Mouse (Mus musculus): ENCODE measurements around the gene Zfp46. TPM values are rescaled to one million over a fixed set of nuclear protein-coding genes. Genes with fewer than 3 reads are reported as not detected.

The Zfp46 gene
- polyA plus RNA-seq, 1 experiment from 2014 or later: 23.3 TPM

DNA sequence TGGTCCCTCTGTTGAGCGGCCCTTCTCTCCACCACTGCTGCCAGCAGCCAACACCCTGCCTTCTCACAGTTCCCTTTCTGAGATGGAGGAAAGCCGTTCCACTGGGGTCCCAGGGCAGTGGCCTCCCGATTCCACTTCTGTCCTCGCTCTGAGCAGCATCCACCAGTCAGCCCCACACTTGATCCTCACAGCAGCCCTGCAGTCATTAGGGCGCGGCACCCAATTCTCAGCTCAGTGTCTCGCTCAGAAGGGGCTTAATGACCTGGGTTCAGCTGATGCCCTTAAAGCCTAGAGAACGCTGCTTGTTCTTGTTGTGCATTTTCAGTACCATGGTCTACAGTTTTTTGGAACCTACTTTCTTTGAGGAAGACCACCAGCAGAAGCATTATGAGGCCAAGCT is 3.4 kb upstream of the Zfp46 start:
- Histone ChIP-seq H3K27ac (replicated peaks) (peak overlapping the region; percentile 69; the same call in 1 of the 2 replicates), H3K4me1 (peaks cover 41% of the 10 kb centered on the region), H3K27me3 (ENCODE audit: low read depth, poor library complexity, severe bottlenecking) (peaks cover 9% of the 10 kb centered on the region; the same call in 1 of the 2 replicates), H3K4me3 (no peak overlapping the region), H3K9me3 (replicated peaks) (no peaks in the 10 kb centered on the region), H3K36me3 (no peaks in the 10 kb centered on the region)
- no peak for DNase-seq (ENCODE audit: low spot score)
- 86% methylated on average over 8 of the region's 8 CpGs for WGBS

DNA sequence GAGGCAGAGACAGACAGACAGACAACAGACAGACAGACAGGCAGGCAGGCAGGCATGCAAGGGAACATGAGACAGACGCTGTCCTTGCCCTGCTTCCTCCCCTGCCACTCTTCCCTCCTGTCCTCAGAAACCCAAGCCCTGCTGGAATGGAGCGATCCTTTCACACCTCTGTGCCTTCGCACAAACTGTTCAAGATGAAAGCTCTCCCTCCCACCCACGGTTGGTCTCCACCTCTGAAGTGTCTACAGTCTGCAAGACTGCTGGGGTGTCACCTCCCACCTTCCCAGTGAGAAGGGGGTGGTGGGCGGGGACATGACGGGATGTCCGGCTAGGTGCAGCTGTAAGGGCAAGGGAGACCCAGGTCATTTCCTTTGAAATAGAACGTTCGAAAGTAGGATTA is 2.9 kb upstream of the Zfp46 start:
- Histone ChIP-seq H3K9me3 (replicated peaks) (no peaks in the 10 kb centered on the region), H3K27ac (replicated peaks) (peak overlapping the region; percentile 69)

DNA sequence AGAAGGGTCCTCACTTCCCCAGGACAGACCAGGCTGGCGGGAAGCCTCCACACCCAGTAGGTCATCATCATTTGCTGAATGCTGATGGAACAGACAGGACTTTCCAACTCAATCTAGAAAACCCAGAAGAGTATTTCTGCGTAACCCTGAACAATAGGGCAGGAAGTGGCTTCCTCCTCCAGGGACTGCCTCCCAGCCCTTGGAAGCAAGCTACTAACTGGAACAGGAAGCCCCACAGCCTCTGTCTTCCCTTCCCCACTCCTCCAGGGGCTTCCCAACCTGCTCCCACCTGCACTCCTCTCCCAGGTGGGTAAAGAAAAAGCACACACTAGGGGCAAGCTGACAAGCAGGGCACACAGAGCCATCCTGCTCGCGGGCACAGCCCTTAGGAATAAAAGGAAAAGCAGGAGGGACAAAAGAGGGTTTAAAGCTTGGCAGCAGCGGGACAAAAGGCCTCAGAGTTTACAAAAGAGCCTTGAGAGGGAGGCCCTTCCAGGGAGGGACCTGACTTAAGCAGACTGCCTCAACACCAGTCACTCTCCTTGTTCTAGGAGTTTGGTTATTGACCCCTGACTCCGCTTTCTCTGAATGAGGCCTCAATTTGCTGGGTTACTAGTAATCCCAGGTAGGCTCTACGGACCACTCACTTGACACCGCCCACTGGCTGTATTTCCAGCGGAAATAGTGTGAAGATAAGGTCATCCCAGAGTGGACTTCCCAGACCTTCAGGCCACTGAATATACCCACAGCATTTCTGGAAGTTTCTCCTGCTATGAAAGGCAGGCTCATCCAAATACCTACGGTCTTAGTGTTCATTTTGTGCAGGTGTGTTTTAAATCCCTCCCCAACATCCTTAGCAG is 1.6 kb upstream of the Zfp46 start:
- 12% methylated on average over 10 of the region's 10 CpGs for WGBS
- Histone ChIP-seq H3K36me3 (peaks cover 7% of the 10 kb centered on the region), H3K27ac (replicated peaks) (peak overlapping the region; percentile 92)

More for the DNA sequence above, 2.9 kb upstream of the Zfp46 start:
- H3K4me3 ChIP-seq: no peak overlapping the region
- WGBS: 52% methylated on average over 9 of the region's 9 CpGs
- H3K36me3 ChIP-seq: no peaks in the 10 kb centered on the region
- peaks cover 46% of the 10 kb centered on the region for H3K4me1 ChIP-seq
- no peak for DNase-seq (ENCODE audit: low spot score)
- peaks cover 9% of the 10 kb centered on the region; the same call in 1 of the 2 replicates for H3K27me3 ChIP-seq (ENCODE audit: low read depth, poor library complexity, severe bottlenecking)

DNA sequence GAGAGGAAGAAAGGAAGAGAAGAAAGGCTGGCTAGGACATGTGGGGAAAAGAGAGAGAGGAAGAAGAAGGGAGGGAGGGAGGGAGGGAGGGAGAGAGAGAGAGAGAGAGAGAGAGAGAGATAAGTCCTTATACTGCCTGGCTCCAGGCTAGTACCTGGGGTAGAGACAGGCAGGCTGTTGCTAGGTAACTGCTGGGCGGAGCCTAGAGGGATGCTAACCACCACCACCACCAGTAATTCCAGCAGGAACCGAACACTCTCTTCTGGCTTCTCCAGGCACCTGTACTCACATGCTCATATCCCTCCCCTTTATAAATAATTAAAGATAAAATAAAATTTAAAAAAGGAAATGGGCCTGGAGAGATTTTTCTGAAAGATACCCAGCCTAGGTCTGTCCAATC is 700 bp upstream of the Zfp46 start:
- WGBS: 16% methylated on average over 2 of the region's 2 CpGs
- peaks cover 17% of the 10 kb centered on the region for H3K36me3 ChIP-seq
- H3K27me3 ChIP-seq (ENCODE audit: low read depth, poor library complexity, severe bottlenecking): peaks cover 16% of the 10 kb centered on the region
- DNase-seq (ENCODE audit: low spot score): peak; percentile 29
- H3K27ac ChIP-seq (replicated peaks): peak overlapping the region; percentile 92
- H3K4me3 ChIP-seq: no peak overlapping the region
- H3K9me3 ChIP-seq (replicated peaks): peaks cover 10% of the 10 kb centered on the region
- H3K4me1 ChIP-seq: peaks cover 56% of the 10 kb centered on the region

More for the DNA sequence above, 1.6 kb upstream of the Zfp46 start:
- peak; percentile 78 for DNase-seq (ENCODE audit: low spot score)
- Histone ChIP-seq H3K9me3 (replicated peaks) (peaks cover under 1% of the 10 kb centered on the region; the same call in 1 of the 2 replicates), H3K4me1 (peaks cover 56% of the 10 kb centered on the region), H3K4me3 (peak overlapping the region; percentile 38), H3K27me3 (ENCODE audit: low read depth, poor library complexity, severe bottlenecking) (peaks cover 9% of the 10 kb centered on the region; the same call in 1 of the 2 replicates)

DNA sequence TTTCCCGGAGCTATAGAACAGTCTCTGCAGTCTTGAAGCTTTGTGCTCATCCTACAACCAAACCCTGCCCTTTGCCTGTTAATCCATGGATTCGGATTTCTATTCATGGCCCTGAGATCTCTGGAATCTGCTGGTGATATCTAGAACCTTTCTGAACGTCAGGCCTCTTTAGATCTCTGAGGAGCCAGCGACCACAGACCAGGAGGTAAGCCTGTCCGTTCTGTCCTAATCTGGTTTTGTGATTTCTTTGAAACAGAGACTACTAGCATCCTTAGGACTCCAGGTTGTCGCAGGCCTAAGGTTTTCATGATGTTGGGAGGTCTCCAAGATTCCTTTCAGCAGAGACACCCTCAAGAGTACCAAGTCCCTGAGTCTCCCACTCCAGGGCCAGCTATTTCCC is 408 bp downstream of the Zfp46 start:
- Histone ChIP-seq H3K27me3 (ENCODE audit: low read depth, poor library complexity, severe bottlenecking) (peaks cover 27% of the 10 kb centered on the region), H3K27ac (replicated peaks) (peak overlapping the region; percentile 93), H3K4me1 (peaks cover 61% of the 10 kb centered on the region), H3K9me3 (replicated peaks) (peaks cover 13% of the 10 kb centered on the region), H3K36me3 (peaks cover 28% of the 10 kb centered on the region), H3K4me3 (peak overlapping the region; percentile 78)
- peak; percentile 20 for DNase-seq (ENCODE audit: low spot score)
- WGBS: 38% methylated on average over 6 of the region's 6 CpGs

DNA sequence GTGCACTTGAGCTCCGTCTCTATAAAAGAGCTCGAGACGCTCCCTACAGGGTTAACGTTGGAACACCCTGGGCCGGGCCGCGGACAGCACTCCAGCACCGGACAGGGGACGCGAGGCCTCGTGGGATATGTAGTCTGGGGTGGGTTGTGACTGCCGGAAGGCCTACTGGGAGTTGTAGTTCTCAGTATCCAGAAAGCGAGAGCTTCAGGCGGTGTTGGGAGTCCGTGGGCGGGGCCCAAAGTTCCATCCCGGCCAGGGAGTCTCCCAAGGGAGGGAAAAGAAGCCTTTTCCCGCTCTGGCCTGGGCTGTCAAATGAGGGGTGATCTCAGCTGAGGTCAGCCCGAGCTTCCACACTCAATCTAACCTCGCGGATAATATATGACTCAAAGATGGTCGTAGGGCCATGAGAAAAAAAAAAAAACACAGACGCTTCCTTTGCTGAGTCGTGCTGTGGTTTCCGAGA is 896 bp downstream of the Zfp46 start:
- H3K36me3 ChIP-seq: peaks cover 33% of the 10 kb centered on the region
- under 1% methylated on average over 25 of the region's 25 CpGs for WGBS
- peaks cover 65% of the 10 kb centered on the region for H3K4me1 ChIP-seq

DNA sequence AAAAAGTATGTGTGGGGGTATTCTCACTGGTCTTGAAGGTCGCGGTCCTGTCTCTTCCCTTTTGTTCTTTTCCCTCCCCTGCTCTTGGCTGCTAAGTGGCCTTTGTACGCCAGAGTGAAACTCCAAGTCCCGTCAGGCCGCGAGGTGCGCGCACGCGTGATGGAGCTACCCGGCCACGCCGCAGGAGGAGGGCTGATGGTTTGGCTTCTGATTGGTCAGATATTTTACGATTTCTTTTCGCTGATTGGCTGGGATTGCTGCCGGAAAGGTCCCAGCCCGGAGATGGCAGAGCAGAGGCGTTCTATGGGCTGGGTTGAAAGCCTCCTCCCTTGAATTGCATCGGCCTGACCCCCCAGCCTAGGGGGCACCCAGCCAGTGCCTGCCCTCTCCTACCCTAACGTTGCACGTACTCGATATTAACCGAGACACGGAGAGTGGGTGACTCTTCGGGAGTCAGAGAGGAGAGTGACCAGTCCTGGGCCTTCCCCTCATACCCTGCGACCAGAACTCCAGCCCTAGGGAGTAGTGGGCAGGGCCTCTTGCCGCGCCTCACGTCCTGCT is 1.4 kb downstream of the Zfp46 start:
- Histone ChIP-seq H3K4me1 (peaks cover 71% of the 10 kb centered on the region), H3K4me3 (peak overlapping the region; percentile 78), H3K36me3 (peaks cover 38% of the 10 kb centered on the region), H3K27ac (replicated peaks) (peak overlapping the region; percentile 93), H3K9me3 (replicated peaks) (peaks cover 13% of the 10 kb centered on the region), H3K27me3 (ENCODE audit: low read depth, poor library complexity, severe bottlenecking) (peaks cover 37% of the 10 kb centered on the region)
- WGBS: under 1% methylated on average over 29 of the region's 29 CpGs
- DNase-seq (ENCODE audit: low spot score): peak; percentile 94

More for the DNA sequence above, 896 bp downstream of the Zfp46 start:
- Histone ChIP-seq H3K27me3 (ENCODE audit: low read depth, poor library complexity, severe bottlenecking) (peaks cover 32% of the 10 kb centered on the region), H3K4me3 (peak overlapping the region; percentile 78), H3K9me3 (replicated peaks) (peaks cover 13% of the 10 kb centered on the region), H3K27ac (replicated peaks) (peak overlapping the region; percentile 93)
- DNase-seq (ENCODE audit: low spot score): peak; percentile 93

DNA sequence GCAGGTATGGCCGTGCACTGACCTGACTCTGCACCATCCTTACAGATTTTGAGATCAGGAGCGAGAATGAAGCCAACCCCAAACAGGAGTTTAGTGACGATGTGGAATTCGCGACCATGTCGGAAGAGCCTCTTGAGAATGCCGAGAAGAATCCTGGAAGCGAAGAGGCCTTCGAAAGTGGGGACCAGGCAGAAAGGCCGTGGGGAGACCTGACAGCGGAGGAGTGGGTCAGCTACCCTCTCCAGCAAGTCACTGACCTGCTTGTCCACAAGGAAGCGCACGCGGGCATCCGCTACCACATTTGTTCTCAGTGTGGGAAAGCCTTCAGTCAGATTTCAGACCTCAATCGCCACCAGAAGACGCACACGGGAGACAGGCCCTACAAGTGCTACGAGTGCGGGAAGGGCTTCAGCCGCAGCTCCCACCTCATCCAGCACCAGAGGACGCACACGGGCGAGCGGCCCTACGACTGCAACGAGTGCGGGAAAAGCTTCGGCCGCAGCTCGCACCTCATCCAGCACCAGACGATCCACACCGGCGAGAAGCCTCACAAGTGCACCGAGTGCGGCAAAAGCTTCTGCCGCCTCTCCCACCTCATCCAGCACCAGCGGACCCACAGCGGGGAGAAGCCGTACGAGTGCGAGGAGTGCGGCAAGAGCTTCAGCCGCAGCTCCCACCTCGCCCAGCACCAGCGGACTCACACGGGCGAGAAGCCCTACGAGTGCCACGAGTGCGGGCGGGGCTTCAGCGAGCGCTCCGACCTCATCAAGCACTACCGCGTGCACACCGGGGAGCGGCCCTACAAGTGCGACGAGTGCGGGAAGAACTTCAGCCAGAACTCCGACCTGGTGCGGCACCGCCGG is 5.7 kb downstream of the Zfp46 start:
- H3K27ac ChIP-seq (replicated peaks): peak overlapping the region; percentile 57
- peak overlapping the region; percentile 42 for H3K4me3 ChIP-seq
- peak; percentile 43 for DNase-seq (ENCODE audit: low spot score)
- peaks cover 41% of the 10 kb centered on the region for H3K27me3 ChIP-seq (ENCODE audit: low read depth, poor library complexity, severe bottlenecking)
- peaks cover 13% of the 10 kb centered on the region for H3K9me3 ChIP-seq (replicated peaks)
- peaks cover 40% of the 10 kb centered on the region for H3K4me1 ChIP-seq
- WGBS: 19% methylated on average over 66 of the region's 66 CpGs
- H3K36me3 ChIP-seq: peaks cover 76% of the 10 kb centered on the region

DNA sequence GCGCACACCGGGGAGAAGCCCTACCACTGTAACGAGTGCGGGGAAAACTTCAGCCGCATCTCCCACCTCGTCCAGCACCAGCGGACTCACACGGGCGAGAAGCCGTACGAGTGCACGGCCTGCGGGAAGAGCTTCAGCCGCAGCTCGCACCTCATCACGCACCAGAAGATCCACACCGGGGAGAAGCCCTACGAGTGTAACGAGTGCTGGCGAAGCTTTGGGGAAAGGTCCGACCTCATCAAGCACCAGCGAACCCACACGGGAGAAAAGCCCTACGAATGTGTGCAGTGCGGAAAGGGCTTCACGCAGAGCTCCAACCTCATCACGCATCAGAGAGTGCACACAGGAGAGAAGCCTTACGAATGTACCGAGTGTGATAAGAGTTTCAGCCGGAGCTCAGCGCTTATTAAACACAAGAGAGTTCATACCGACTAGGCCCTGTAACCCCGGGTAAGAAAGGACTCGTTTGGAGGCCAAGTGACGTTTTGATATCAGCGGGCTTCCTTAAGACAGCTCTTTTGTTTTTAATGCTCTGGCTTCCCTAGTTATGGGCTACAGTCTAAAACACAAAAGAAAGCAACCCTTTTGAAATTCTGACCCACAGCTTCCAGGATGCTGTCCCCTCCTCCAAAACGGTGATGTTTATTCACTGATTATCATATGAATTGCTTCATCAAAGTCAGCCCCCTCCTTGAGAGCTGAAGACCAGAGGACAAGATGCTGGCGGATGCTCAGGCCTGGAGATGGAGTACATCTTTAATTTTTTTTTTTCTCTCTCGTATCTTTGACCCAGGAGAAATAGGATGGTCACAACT is 6.5 kb downstream of the Zfp46 start:
- Histone ChIP-seq H3K4me1 (peaks cover 37% of the 10 kb centered on the region), H3K36me3 (peaks cover 78% of the 10 kb centered on the region), H3K4me3 (peak overlapping the region; percentile 42), H3K9me3 (replicated peaks) (peaks cover 13% of the 10 kb centered on the region), H3K27me3 (ENCODE audit: low read depth, poor library complexity, severe bottlenecking) (peaks cover 41% of the 10 kb centered on the region), H3K27ac (replicated peaks) (peak overlapping the region; percentile 57)
- DNase-seq (ENCODE audit: low spot score): peak; percentile 40
- WGBS: 35% methylated on average over 39 of the region's 39 CpGs

DNA sequence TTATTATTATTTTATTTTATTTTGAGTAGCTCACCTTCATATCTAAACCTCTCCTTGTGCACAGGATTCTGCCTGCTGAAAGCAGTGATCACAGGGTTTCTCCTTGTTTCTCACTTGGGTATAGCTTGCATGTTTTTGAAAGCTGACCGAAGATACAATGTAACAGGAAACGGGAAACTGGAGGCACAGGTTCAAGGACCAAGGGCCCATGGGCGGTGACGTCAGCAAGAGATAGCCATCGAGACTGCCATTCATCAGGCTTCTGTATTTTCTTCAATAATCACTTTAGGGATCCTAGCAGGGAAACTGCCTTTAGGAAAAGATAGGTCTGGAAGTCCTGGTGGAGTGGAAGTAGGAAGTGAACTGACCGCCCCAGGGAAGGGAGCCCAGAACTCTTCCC is 7.2 kb downstream of the Zfp46 start:
- no peak for DNase-seq (ENCODE audit: low spot score)
- peaks cover 41% of the 10 kb centered on the region for H3K27me3 ChIP-seq (ENCODE audit: low read depth, poor library complexity, severe bottlenecking)

DNA sequence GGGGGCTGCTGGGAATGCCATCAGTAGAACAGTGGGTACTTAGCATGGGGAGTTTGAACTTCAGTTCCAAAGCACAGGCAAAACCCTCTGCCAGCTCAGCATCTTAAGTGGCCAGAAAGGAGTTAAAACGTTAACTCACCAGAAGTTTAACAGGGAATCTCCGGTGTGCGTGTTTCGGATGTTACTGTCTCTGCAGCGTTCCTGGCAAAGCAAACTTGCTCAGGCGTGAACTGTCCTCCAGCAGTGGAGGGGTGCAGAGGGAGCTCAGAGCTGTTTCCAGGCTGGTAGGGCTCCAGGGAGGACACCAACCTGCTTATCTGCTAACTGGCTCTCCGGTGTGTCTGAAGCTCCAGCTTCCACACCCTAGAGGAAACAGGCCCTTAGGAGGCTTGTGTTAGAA is 11.5 kb downstream of the Zfp46 start:
- peaks cover 43% of the 10 kb centered on the region for H3K36me3 ChIP-seq
- H3K27me3 ChIP-seq (ENCODE audit: low read depth, poor library complexity, severe bottlenecking): peaks cover 12% of the 10 kb centered on the region
- peaks cover 6% of the 10 kb centered on the region for H3K4me1 ChIP-seq
- H3K27ac ChIP-seq (replicated peaks): no peak overlapping the region
- H3K9me3 ChIP-seq (replicated peaks): no peaks in the 10 kb centered on the region
- WGBS: 81% methylated on average over 7 of the region's 7 CpGs
- no peak for DNase-seq (ENCODE audit: low spot score)
- H3K4me3 ChIP-seq: no peak overlapping the region

More for the DNA sequence above, 7.2 kb downstream of the Zfp46 start:
- Histone ChIP-seq H3K4me3 (no peak overlapping the region), H3K4me1 (peaks cover 30% of the 10 kb centered on the region), H3K9me3 (replicated peaks) (peaks cover 13% of the 10 kb centered on the region), H3K36me3 (peaks cover 81% of the 10 kb centered on the region), H3K27ac (replicated peaks) (no peak overlapping the region)
- 91% methylated on average over 6 of the region's 6 CpGs for WGBS

Data from midbrain, embryonic 10.5 days (tissue).